Mouse (Mus musculus): ENCODE results near the gene Arid2. TPM values are rescaled to one million over a fixed set of nuclear protein-coding genes. Genes with fewer than 3 reads are reported as not detected.

Arid2 gene
- polyA plus RNA-seq, 1 experiment from 2014 or later: 23.9 TPM

DNA sequence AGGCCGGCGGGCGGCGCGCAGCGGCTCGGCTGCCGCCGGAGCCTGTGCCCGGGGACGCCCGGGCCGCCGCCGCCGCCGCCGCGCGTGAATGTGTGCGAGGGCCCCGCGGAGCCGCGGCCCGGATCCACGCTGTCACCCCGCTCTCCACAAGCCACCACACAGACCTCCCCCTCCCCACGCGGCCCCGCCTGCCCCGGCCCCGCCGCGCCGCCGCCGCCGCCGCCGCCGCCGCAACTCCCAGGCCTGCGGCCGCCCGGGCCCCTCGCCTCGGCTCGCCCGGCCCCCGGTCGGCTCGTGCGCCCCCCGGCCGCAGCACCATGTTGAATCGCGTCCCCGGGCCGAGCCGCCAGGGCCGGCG, 404 bp upstream of the Arid2 start:
- peaks cover 38% of the 10 kb centered on the region for H3K4me1 ChIP-seq (replicated peaks)
- no peaks in the 10 kb centered on the region for H3K36me3 ChIP-seq
- H3K27ac ChIP-seq (replicated peaks): peak overlapping the region; percentile 100
- no peaks in the 10 kb centered on the region for H3K27me3 ChIP-seq
- WGBS: 1% methylated on average over 16 of the region's 63 CpGs
- peak overlapping the region; percentile 84 for H3K4me2 ChIP-seq
- peak overlapping the region; percentile 100 for H3K9ac ChIP-seq
- H3K4me3 ChIP-seq: peak overlapping the region; percentile 93
- H3K9me3 ChIP-seq: no peaks in the 10 kb centered on the region
- peak; percentile 40 for ATAC-seq (ENCODE audit: low read depth)

DNA sequence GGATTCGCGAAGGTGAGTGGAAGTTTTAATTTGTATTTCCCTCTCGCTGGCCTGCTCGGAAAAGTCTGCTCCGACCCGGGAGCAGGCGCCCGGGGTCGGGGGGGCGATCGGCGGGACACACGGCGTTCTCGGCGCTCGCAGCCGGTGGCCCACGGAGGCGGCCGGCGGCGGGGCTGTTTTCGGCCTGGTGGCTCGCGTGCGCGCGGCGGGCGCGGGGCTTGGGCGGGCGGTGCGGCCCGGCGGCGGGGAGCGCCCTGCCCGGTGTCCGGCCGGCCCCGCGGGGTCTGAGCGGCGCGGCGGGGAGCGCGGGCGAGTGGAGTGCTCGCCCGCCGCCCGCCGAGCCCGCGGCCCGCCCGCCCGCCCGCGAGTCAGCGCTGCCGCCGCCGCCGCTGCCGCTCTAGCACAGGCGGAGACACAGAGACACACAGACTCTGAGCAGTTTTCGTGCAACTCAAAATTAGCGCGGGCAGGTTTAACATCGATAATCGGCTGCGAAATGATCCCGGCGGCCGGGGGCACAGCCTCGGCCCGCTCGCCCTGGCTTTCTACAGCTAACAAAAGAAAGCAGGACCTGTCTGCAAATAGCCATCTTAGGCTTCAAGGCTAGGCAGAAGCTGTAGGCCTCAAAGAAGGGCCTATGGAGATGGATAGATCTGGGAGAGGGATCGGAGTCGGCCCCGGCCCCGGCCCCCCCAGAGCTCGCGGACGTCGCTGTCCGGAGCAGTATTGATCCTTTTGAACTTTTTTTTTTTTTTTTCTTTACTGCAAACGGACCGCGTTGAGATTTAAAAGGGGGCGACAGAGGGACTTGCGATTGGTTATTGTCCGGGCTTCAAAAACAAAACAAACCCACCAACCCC, 888 bp downstream of the Arid2 start:
- Histone ChIP-seq H3K27me3 (no peaks in the 10 kb centered on the region), H3K4me2 (peak overlapping the region; percentile 84), H3K36me3 (peaks cover 5% of the 10 kb centered on the region; the same call in 1 of the 2 replicates), H3K4me1 (replicated peaks) (peaks cover 28% of the 10 kb centered on the region), H3K9me3 (no peaks in the 10 kb centered on the region), H3K27ac (replicated peaks) (peak overlapping the region; percentile 100), H3K4me3 (peak overlapping the region; percentile 93), H3K9ac (peak overlapping the region; percentile 100)
- whole genome bisulfite sequencing: under 1% methylated on average over 56 of the region's 97 CpGs
- no peak for ATAC-seq (ENCODE audit: low read depth)

DNA sequence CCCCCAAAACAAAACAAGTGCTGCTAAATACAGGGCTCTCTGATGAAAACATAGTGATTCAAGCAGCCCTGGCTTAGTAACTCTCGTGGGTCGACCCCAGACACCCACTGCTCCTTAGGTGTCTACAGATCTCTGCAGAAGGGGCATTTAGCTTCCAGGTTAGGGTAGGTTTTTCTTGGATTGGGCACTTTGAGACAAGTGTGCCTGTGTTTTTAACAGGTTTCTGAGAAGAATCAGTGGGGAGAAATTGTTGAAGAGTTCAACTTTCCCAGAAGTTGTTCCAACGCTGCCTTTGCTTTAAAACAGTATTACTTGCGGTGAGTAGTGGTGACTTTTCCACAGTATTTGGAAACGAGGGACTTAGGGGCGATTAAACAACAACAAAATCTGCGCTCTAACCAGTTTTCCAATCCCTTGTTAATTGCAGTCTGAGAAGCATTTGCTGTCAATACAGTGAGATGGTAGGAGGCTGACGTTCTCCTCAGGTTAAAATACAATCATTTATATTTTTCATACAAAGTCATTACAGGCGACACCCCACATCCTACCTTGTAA, 1.6 kb downstream of the Arid2 start:
- Histone ChIP-seq H3K9ac (peak overlapping the region; percentile 100), H3K4me1 (replicated peaks) (peaks cover 28% of the 10 kb centered on the region), H3K4me2 (peak overlapping the region; percentile 84), H3K27ac (replicated peaks) (peak overlapping the region; percentile 100), H3K27me3 (no peaks in the 10 kb centered on the region), H3K36me3 (peaks cover 5% of the 10 kb centered on the region; the same call in 1 of the 2 replicates), H3K9me3 (no peaks in the 10 kb centered on the region), H3K4me3 (peak overlapping the region; percentile 93)
- 5% methylated on average over 9 of the region's 9 CpGs for WGBS
- no peak for ATAC-seq (ENCODE audit: low read depth)

DNA sequence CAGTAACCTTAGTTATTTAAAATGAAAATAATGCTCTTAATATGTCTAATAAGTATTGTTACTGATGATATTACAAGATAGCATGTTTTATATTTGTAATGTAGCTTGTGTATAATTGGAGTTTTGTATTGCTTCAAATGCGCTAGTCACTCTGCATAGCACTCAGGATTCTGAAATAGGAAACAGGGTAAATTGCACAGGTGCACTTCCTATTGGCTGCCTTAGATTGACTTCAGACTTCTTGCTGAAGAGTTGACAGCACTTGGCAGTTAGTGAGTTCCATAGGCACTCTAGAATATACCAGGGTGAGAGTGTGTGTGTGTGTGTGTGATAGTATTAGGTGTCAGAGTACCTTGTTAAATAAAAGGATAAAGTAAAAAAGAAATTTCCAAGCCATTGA, 2.7 kb downstream of the Arid2 start:
- H3K27ac ChIP-seq (replicated peaks): no peak overlapping the region
- no peaks in the 10 kb centered on the region for H3K27me3 ChIP-seq
- H3K36me3 ChIP-seq: peaks cover 8% of the 10 kb centered on the region; the same call in 1 of the 2 replicates
- no peak for ATAC-seq (ENCODE audit: low read depth)
- peak overlapping the region; percentile 47 for H3K4me2 ChIP-seq
- H3K9me3 ChIP-seq: no peaks in the 10 kb centered on the region
- WGBS: 84% methylated on average over 1 of the region's 1 CpGs
- no peak overlapping the region for H3K9ac ChIP-seq
- peaks cover 33% of the 10 kb centered on the region for H3K4me1 ChIP-seq (replicated peaks)
- H3K4me3 ChIP-seq: peak overlapping the region; percentile 18; the same call in 1 of the 2 replicates

DNA sequence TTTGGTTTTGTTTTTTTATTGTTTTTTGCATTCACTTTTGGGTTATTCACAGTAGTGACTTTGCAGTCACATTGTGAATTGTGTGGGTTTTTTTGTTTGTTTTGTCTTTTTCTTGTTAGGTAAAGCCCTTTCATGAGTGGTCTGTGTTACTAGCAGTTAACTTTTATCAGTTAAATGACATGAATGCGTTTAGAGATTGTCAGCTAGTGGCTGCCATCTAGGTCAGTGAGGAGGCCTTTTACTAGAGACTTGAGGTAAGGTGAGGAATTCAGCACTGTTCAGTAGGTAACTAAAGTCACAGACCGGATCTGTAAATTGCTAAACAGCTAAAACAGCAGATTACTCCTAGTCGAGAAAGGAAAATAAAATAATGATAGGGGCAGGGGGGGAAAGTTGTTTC, 6.1 kb downstream of the Arid2 start:
- Histone ChIP-seq H3K9me3 (no peaks in the 10 kb centered on the region), H3K27me3 (no peaks in the 10 kb centered on the region), H3K4me1 (replicated peaks) (peaks cover 52% of the 10 kb centered on the region), H3K36me3 (peaks cover 8% of the 10 kb centered on the region; the same call in 1 of the 2 replicates), H3K4me2 (no peak overlapping the region), H3K9ac (no peak overlapping the region), H3K27ac (replicated peaks) (no peak overlapping the region), H3K4me3 (no peak overlapping the region)
- ATAC-seq (ENCODE audit: low read depth): no peak
- 79% methylated on average over 3 of the region's 3 CpGs for WGBS

DNA sequence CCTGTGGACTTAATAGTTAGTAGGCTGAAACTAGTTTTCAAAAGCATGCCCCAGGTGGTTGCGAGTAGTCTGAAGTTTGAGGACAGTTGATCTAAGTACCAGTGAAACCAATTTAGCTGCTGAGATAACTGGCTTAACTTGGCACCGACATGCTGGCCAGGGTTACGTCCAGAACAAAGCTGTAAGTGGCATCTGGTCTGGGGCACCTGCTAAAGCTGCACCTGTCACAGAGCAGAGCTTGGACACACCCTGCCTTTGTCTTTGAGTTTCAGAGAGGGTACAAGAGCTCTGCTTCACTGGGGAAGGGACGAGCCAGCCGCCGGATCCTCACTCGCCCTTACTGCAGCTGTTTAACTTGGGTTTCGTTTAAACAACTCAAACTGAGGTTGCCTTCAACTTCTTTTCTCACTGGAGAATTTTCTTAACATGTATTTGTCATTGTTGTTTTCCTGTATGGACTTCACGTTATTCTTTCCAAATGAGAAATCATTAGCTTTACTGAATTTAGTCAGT, 9.8 kb downstream of the Arid2 start:
- Histone ChIP-seq H3K9me3 (no peaks in the 10 kb centered on the region), H3K27me3 (no peaks in the 10 kb centered on the region), H3K27ac (replicated peaks) (no peak overlapping the region), H3K4me3 (no peak overlapping the region), H3K4me1 (replicated peaks) (peaks cover 33% of the 10 kb centered on the region), H3K9ac (no peak overlapping the region), H3K36me3 (peaks cover 8% of the 10 kb centered on the region; the same call in 1 of the 2 replicates), H3K4me2 (no peak overlapping the region)
- ATAC-seq (ENCODE audit: low read depth): no peak
- WGBS: 88% methylated on average over 9 of the region's 9 CpGs

DNA sequence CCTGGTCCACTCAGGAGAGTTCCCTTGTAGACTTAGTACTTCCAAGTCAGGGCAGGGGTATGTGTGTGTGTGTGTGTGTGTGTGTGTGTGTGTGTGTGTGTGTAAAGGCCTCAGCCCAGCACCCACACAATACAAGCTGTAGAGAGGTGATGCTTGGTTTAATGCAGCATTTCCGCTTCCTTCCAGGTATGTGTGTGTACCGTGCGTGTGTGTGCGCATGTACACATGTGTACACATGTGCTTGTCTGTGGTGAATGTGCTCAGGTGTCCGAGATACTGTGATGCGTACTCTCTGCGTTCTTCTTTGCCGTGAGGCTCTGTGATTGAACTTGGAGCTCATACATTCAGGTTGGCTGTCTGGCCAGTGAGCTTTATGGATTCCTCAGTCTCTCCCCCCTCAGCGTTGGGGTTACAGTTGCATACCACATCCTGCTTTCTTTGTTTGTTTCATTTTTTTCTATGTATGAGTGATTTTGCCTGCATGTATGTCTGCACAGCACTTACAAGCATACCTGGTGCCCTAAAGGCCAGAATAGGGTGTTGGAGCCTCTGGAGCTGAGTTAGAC, 10.4 kb downstream of the Arid2 start:
- H3K4me3 ChIP-seq: no peak overlapping the region
- peaks cover 33% of the 10 kb centered on the region for H3K4me1 ChIP-seq (replicated peaks)
- no peaks in the 10 kb centered on the region for H3K27me3 ChIP-seq
- no peak overlapping the region for H3K27ac ChIP-seq (replicated peaks)
- no peak overlapping the region for H3K4me2 ChIP-seq
- H3K36me3 ChIP-seq: peaks cover 4% of the 10 kb centered on the region
- no peak overlapping the region for H3K9ac ChIP-seq
- ATAC-seq (ENCODE audit: low read depth): no peak
- WGBS: 95% methylated on average over 9 of the region's 9 CpGs
- no peaks in the 10 kb centered on the region for H3K9me3 ChIP-seq

DNA sequence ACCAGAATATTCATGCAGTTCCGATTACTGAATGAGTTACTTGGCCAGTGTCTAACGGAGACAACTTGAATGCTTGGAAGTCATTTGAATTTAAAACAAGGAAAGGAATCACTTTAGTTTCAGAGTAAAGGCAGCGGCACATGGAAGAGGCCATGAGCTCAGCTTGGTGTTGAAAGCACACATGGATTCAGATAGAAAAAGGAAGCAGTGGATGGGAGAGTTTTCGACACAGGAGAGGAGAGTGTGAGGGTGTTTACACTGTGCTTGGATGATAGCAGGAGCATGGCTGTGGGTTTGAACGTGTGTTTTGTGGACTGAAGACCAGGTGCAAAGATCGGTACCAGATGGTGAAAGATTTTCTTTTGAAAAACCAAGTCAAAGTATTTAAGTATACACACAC, 22.0 kb downstream of the Arid2 start:
- peaks cover 25% of the 10 kb centered on the region for H3K36me3 ChIP-seq
- no peak overlapping the region for H3K9ac ChIP-seq
- no peak for ATAC-seq (ENCODE audit: low read depth)
- H3K4me1 ChIP-seq (replicated peaks): peaks cover 13% of the 10 kb centered on the region
- H3K9me3 ChIP-seq: 0 out of 2 replicates have a peak, but pooled peaks cover 3% of the 10 kb centered on the region
- 70% methylated on average over 6 of the region's 6 CpGs for WGBS
- no peak overlapping the region for H3K4me2 ChIP-seq
- no peak overlapping the region for H3K4me3 ChIP-seq
- H3K27ac ChIP-seq (replicated peaks): no peak overlapping the region
- H3K27me3 ChIP-seq: no peaks in the 10 kb centered on the region

DNA sequence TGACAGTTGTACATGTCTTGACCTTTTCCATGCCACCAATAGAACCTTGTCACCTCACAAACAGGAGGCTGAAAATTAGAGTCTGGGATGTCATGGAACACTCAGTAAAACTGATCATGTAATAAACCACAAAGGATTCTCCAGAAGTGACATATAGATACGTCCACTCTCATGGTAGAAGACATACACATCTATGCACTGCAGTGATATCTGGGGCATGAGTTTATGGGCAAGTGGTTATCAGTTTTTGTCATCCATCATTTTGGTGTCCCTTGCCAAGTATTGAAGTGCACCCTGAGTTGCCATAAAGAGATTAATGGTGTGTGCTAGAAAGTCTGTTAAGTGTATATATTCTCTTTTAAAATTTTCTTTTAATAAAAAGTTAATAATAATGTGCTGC, 25.6 kb downstream of the Arid2 start:
- no peak overlapping the region for H3K9ac ChIP-seq
- no peak overlapping the region for H3K27ac ChIP-seq (replicated peaks)
- H3K9me3 ChIP-seq: 0 out of 2 replicates have a peak, but pooled peaks cover 3% of the 10 kb centered on the region
- H3K4me3 ChIP-seq: no peak overlapping the region
- H3K36me3 ChIP-seq: peaks cover 13% of the 10 kb centered on the region
- H3K4me1 ChIP-seq (replicated peaks): peaks cover 18% of the 10 kb centered on the region
- no peak for ATAC-seq (ENCODE audit: low read depth)
- H3K4me2 ChIP-seq: no peak overlapping the region
- H3K27me3 ChIP-seq: no peaks in the 10 kb centered on the region
- 95% methylated on average over 1 of the region's 1 CpGs for WGBS

DNA sequence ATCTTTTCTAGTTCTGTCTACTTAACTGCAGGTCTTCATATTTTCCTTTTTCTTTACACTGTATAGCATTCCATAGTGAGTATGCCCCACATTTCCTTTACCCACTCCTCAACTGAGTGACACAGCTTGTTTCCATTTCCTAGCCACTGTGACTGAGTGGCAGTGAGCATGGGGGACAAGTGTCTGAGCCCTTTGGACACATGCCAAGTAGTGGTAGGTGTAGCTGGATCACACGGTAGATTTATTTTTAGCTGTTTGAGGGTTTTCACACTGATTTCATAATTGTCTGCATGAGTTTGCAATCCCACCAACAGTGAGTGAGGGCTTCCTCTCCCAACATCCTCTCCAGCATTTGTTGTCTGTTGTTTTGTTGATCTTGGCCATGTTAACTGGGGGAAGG, 28.3 kb downstream of the Arid2 start:
- no peaks in the 10 kb centered on the region for H3K27me3 ChIP-seq
- WGBS: 48% methylated on average over 1 of the region's 1 CpGs
- H3K9me3 ChIP-seq: 0 out of 2 replicates have a peak, but pooled peaks cover 3% of the 10 kb centered on the region
- no peak overlapping the region for H3K9ac ChIP-seq
- peaks cover 19% of the 10 kb centered on the region for H3K4me1 ChIP-seq (replicated peaks)
- H3K4me2 ChIP-seq: no peak overlapping the region
- H3K36me3 ChIP-seq: peaks cover 13% of the 10 kb centered on the region
- H3K4me3 ChIP-seq: no peak overlapping the region
- ATAC-seq (ENCODE audit: low read depth): no peak
- H3K27ac ChIP-seq (replicated peaks): no peak overlapping the region

DNA sequence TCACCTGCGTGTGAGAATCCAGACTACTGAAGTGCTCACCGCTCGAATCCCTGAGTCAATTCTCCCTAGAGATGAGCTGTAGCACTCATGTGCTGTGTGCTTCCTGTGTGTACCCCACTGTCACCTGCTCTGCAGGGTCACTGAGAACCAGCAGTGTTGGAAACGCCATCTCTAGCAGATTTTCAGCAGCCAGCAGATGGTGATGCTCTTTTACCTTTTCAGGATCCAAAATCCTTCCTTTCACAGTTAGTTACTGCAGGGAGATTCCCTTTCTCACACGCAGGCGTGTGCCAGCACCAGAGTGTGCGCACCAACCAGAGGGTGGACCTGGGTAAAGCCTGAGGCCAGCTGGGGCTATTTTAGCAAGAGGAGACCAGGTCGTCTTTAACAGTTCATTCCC, 32.0 kb downstream of the Arid2 start:
- no peaks in the 10 kb centered on the region for H3K9me3 ChIP-seq
- H3K4me1 ChIP-seq (replicated peaks): peaks cover 19% of the 10 kb centered on the region
- H3K4me2 ChIP-seq: no peak overlapping the region
- ATAC-seq (ENCODE audit: low read depth): no peak
- H3K27ac ChIP-seq (replicated peaks): 0 out of 2 replicates have a peak overlapping the region, but pooled peaks have one; percentile 13
- no peak overlapping the region for H3K4me3 ChIP-seq
- no peaks in the 10 kb centered on the region for H3K27me3 ChIP-seq
- no peak overlapping the region for H3K9ac ChIP-seq
- H3K36me3 ChIP-seq: no peaks in the 10 kb centered on the region
- 72% methylated on average over 8 of the region's 8 CpGs for WGBS

DNA sequence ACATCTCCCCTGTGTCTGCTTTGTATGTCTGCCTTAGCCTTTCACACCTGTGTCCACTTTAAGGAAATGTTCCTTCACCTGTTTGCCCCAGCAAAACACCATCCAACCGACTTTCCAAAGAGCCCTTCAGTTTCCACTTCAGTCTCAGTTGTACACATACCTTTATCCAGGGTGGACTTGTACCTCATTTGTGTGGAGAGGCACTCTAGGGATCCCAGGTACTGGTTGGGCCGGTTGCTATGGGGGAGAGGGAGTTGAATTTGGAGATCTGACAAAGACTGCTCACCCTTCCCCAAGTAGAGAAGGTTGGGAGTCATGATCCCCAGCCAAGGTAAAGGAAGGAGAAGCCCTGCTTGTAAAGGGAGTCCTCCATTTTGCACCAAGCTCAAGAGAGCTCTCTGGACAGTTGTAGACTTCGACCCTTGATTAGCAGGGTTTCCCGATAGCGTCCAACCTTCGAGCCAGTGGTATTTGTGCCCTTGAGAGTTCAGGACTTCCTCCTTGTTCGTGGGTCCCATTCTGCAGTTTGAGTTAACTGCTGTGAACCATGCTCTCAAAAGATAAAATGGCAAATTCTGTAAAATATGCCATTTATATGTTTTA, 38.5 kb downstream of the Arid2 start:
- Histone ChIP-seq H3K4me1 (replicated peaks) (peaks cover 20% of the 10 kb centered on the region; the same call in 1 of the 2 replicates), H3K9me3 (no peaks in the 10 kb centered on the region), H3K27me3 (no peaks in the 10 kb centered on the region), H3K36me3 (peaks cover 4% of the 10 kb centered on the region), H3K27ac (replicated peaks) (no peak overlapping the region), H3K4me2 (no peak overlapping the region), H3K9ac (no peak overlapping the region), H3K4me3 (no peak overlapping the region)
- WGBS: 82% methylated on average over 7 of the region's 7 CpGs
- no peak for ATAC-seq (ENCODE audit: low read depth)
